Mouse (Mus musculus): ENCODE data around the gene Gm9045. TPM values are rescaled to one million over a fixed set of nuclear protein-coding genes. Genes with fewer than 3 reads are reported as not detected.
"Not testable (repeated sequence)": the region's sequence is repeated elsewhere in the genome, so short reads cannot be mapped to it uniquely, and the experiment has no call there.

Gene Gm9045
- polyA plus RNA-seq (2012; rRNA removed), result 0.01 TPM in 1 of 2 replicates, not detected in the other
- polyA plus RNA-seq (2014; fragmentation: Nextera tagmentation; extraction: Ambion mirVana), result 0.05 TPM in 1 of 2 replicates, not detected in the other

- not testable (repeated sequence) for DNase-seq (ENCODE audit: low read depth in 3 of 3, low spot score in 3 of 3); H3K4me2 ChIP-seq (ENCODE audit: low read depth); ATAC-seq (ENCODE audit: insufficient read depth); H3K36me3 ChIP-seq (replicated peaks; ENCODE audit: control insufficient read depth, insufficient read depth, low read depth); H3K4me1 ChIP-seq (replicated peaks; ENCODE audit: control insufficient read depth in 2 of 2, insufficient read depth in 2 of 2, low read length in 1 of 2); H3K27ac ChIP-seq; H3K9ac ChIP-seq (replicated peaks); H3K4me3 ChIP-seq (ENCODE audit: insufficient read depth in 1 of 2, low read depth in 2 of 2, low read length in 2 of 2); H3K9me3 ChIP-seq (ENCODE audit: control insufficient read depth, low read length); H3K27me3 ChIP-seq (ENCODE audit: control insufficient read depth, insufficient read depth, low read length)
- no CpG with 5 or more reads among the region's 14 CpGs for WGBS (ENCODE audit: insufficient replicate concordance)
Observed at GRCm38 (mm10) chr10:118337731-118338130, at the start of gene Gm9045. Gene Gm9045 (minus strand): TSS chr10:118337831.

GRCm38 (mm10) chr10:118370443-118370842, 32.8 kb upstream of the Gm9045 start:
- no peak overlapping the region for H3K27ac ChIP-seq
- no peaks in the 10 kb centered on the region for H3K9me3 ChIP-seq (ENCODE audit: control insufficient read depth, low read length)
- H3K9ac ChIP-seq (replicated peaks), result no peak overlapping the region
- DNase-seq (ENCODE audit: low read depth in 3 of 3, low spot score in 3 of 3) (peak; percentile 38 to 42 (median 42)), ATAC-seq (ENCODE audit: insufficient read depth) (no peak; the same call in 1 of the 2 replicates)
- H3K36me3 ChIP-seq (replicated peaks; ENCODE audit: control insufficient read depth, insufficient read depth, low read depth), result no peaks in the 10 kb centered on the region
- H3K27me3 ChIP-seq (ENCODE audit: control insufficient read depth, insufficient read depth, low read length), result no peaks in the 10 kb centered on the region
- no peak overlapping the region for H3K4me2 ChIP-seq (ENCODE audit: low read depth)
- H3K4me3 ChIP-seq (ENCODE audit: insufficient read depth in 1 of 2, low read depth in 2 of 2, low read length in 2 of 2), result no peak overlapping the region
- H3K4me1 ChIP-seq (replicated peaks; ENCODE audit: control insufficient read depth in 2 of 2, insufficient read depth in 2 of 2, low read length in 1 of 2), result no peaks in the 10 kb centered on the region
- TF ChIP-seq CTCF (IDR thresholded peaks at IDR 0.05; ENCODE audit: low read depth) (peak; percentile 93), EP300 (IDR thresholded peaks at IDR 0.05; ENCODE audit: low read depth) (no peak)
- WGBS (ENCODE audit: insufficient replicate concordance), result 5% methylated on average over 10 of the region's 10 CpGs

GRCm38 (mm10) chr10:118369518-118369917, 31.9 kb upstream of the Gm9045 start:
- no peak for TF ChIP-seq EP300 (IDR thresholded peaks at IDR 0.05; ENCODE audit: low read depth)
- TF ChIP-seq CTCF (IDR thresholded peaks at IDR 0.05; ENCODE audit: low read depth), result no peak
- Histone ChIP-seq H3K4me3 (ENCODE audit: insufficient read depth in 1 of 2, low read depth in 2 of 2, low read length in 2 of 2) (no peak overlapping the region), H3K4me1 (replicated peaks; ENCODE audit: control insufficient read depth in 2 of 2, insufficient read depth in 2 of 2, low read length in 1 of 2) (no peaks in the 10 kb centered on the region), H3K27me3 (ENCODE audit: control insufficient read depth, insufficient read depth, low read length) (no peaks in the 10 kb centered on the region), H3K27ac (no peak overlapping the region), H3K9ac (replicated peaks) (no peak overlapping the region), H3K9me3 (ENCODE audit: control insufficient read depth, low read length) (no peaks in the 10 kb centered on the region), H3K4me2 (ENCODE audit: low read depth) (no peak overlapping the region), H3K36me3 (replicated peaks; ENCODE audit: control insufficient read depth, insufficient read depth, low read depth) (no peaks in the 10 kb centered on the region)
- no peak for ATAC-seq (ENCODE audit: insufficient read depth)
- WGBS (ENCODE audit: insufficient replicate concordance), result 70% methylated on average over 9 of the region's 9 CpGs
- DNase-seq (ENCODE audit: low read depth in 3 of 3, low spot score in 3 of 3), result no peak

- H3K27me3 ChIP-seq (ENCODE audit: control insufficient read depth, insufficient read depth, low read length); DNase-seq (ENCODE audit: low read depth in 3 of 3, low spot score in 3 of 3); H3K9ac ChIP-seq (replicated peaks); H3K4me1 ChIP-seq (replicated peaks; ENCODE audit: control insufficient read depth in 2 of 2, insufficient read depth in 2 of 2, low read length in 1 of 2); H3K27ac ChIP-seq; H3K4me3 ChIP-seq (ENCODE audit: insufficient read depth in 1 of 2, low read depth in 2 of 2, low read length in 2 of 2); H3K4me2 ChIP-seq (ENCODE audit: low read depth); H3K9me3 ChIP-seq (ENCODE audit: control insufficient read depth, low read length); H3K36me3 ChIP-seq (replicated peaks; ENCODE audit: control insufficient read depth, insufficient read depth, low read depth); ATAC-seq (ENCODE audit: insufficient read depth): not testable (repeated sequence)
- WGBS (ENCODE audit: insufficient replicate concordance), result 20% methylated on average over 1 of the region's 11 CpGs
Observed at GRCm38 (mm10) chr10:118354005-118354404, 16.4 kb upstream of the Gm9045 start, which contains the start of gene Gm9049. Gene Gm9049 (minus strand): TSS chr10:118354105.

GRCm38 (mm10) chr10:118348579-118348978, 10.9 kb upstream of the Gm9045 start, which contains the start of gene Gm9048:
Gene Gm9048 (minus strand): TSS chr10:118348679.
- not testable (repeated sequence) for H3K9me3 ChIP-seq (ENCODE audit: control insufficient read depth, low read length); H3K27ac ChIP-seq; DNase-seq (ENCODE audit: low read depth in 3 of 3, low spot score in 3 of 3); H3K9ac ChIP-seq (replicated peaks); H3K36me3 ChIP-seq (replicated peaks; ENCODE audit: control insufficient read depth, insufficient read depth, low read depth); ATAC-seq (ENCODE audit: insufficient read depth); H3K27me3 ChIP-seq (ENCODE audit: control insufficient read depth, insufficient read depth, low read length); H3K4me1 ChIP-seq (replicated peaks; ENCODE audit: control insufficient read depth in 2 of 2, insufficient read depth in 2 of 2, low read length in 1 of 2); H3K4me2 ChIP-seq (ENCODE audit: low read depth); H3K4me3 ChIP-seq (ENCODE audit: insufficient read depth in 1 of 2, low read depth in 2 of 2, low read length in 2 of 2)
- 50% methylated on average over 1 of the region's 14 CpGs for WGBS (ENCODE audit: insufficient replicate concordance)

GRCm38 (mm10) chr10:118343155-118343554, 5.5 kb upstream of the Gm9045 start, which contains the start of gene Gm9046:
Gene Gm9046 (minus strand): TSS chr10:118343255.
- H3K9ac ChIP-seq (replicated peaks); H3K27me3 ChIP-seq (ENCODE audit: control insufficient read depth, insufficient read depth, low read length); H3K4me1 ChIP-seq (replicated peaks; ENCODE audit: control insufficient read depth in 2 of 2, insufficient read depth in 2 of 2, low read length in 1 of 2); H3K36me3 ChIP-seq (replicated peaks; ENCODE audit: control insufficient read depth, insufficient read depth, low read depth); DNase-seq (ENCODE audit: low read depth in 3 of 3, low spot score in 3 of 3); H3K27ac ChIP-seq; H3K4me3 ChIP-seq (ENCODE audit: insufficient read depth in 1 of 2, low read depth in 2 of 2, low read length in 2 of 2); ATAC-seq (ENCODE audit: insufficient read depth); H3K4me2 ChIP-seq (ENCODE audit: low read depth); H3K9me3 ChIP-seq (ENCODE audit: control insufficient read depth, low read length): not testable (repeated sequence)
- no CpG with 5 or more reads among the region's 14 CpGs for WGBS (ENCODE audit: insufficient replicate concordance)

GRCm38 (mm10) chr10:118332308-118332707, 5.3 kb downstream of the Gm9045 start, which contains the start of gene Gm9044:
Gene Gm9044 (minus strand): TSS chr10:118332408.
- not testable (repeated sequence) for H3K4me3 ChIP-seq (ENCODE audit: insufficient read depth in 1 of 2, low read depth in 2 of 2, low read length in 2 of 2); H3K27me3 ChIP-seq (ENCODE audit: control insufficient read depth, insufficient read depth, low read length); H3K36me3 ChIP-seq (replicated peaks; ENCODE audit: control insufficient read depth, insufficient read depth, low read depth); H3K27ac ChIP-seq; ATAC-seq (ENCODE audit: insufficient read depth); H3K4me2 ChIP-seq (ENCODE audit: low read depth); H3K4me1 ChIP-seq (replicated peaks; ENCODE audit: control insufficient read depth in 2 of 2, insufficient read depth in 2 of 2, low read length in 1 of 2); H3K9me3 ChIP-seq (ENCODE audit: control insufficient read depth, low read length); H3K9ac ChIP-seq (replicated peaks); DNase-seq (ENCODE audit: low read depth in 3 of 3, low spot score in 3 of 3)
- WGBS (ENCODE audit: insufficient replicate concordance), result no CpG with 5 or more reads among the region's 14 CpGs

GRCm38 (mm10) chr10:118326869-118327268, 10.8 kb downstream of the Gm9045 start, which contains the start of gene Gm9040:
Gene Gm9040 (minus strand): TSS chr10:118326969.
- H3K36me3 ChIP-seq (replicated peaks; ENCODE audit: control insufficient read depth, insufficient read depth, low read depth); H3K27me3 ChIP-seq (ENCODE audit: control insufficient read depth, insufficient read depth, low read length); H3K9me3 ChIP-seq (ENCODE audit: control insufficient read depth, low read length); H3K9ac ChIP-seq (replicated peaks); H3K4me1 ChIP-seq (replicated peaks; ENCODE audit: control insufficient read depth in 2 of 2, insufficient read depth in 2 of 2, low read length in 1 of 2); H3K4me2 ChIP-seq (ENCODE audit: low read depth); H3K4me3 ChIP-seq (ENCODE audit: insufficient read depth in 1 of 2, low read depth in 2 of 2, low read length in 2 of 2); H3K27ac ChIP-seq; DNase-seq (ENCODE audit: low read depth in 3 of 3, low spot score in 3 of 3); ATAC-seq (ENCODE audit: insufficient read depth): not testable (repeated sequence)
- WGBS (ENCODE audit: insufficient replicate concordance), result no CpG with 5 or more reads among the region's 11 CpGs

Data from liver, embryonic 14.5 days (tissue).